Mouse (Mus musculus) layer of hippocampus, postnatal 14 days (tissue): ENCODE data around the gene Prss35. TPM values are rescaled to one million over a fixed set of nuclear protein-coding genes. Genes with fewer than 3 reads are reported as not detected.
A peak's percentile ranks its signal among the peaks of the same experiment; 100 is the strongest.

ENCODE experiments used
- DNase-seq, 2 experiments: peaks; one replicate each; pipeline ENCODE4 v3.0.0; 2021 to 2022; ENCODE audit warnings: low spot score in 2 of 2, mixed read lengths in 1 of 2
- long read RNA-seq, 2 experiments: library from polyadenylated mRNA; stranded (forward); transcript quantifications; one replicate each; pipeline ENCODE4 v2.0.0; 2021
- total RNA-seq, 2 experiments: library from RNA; stranded (reverse); gene quantifications; 2 replicates each; pipeline ENCODE4 v1.2.3; 2021

The Prss35 gene
- 10 to 100 TPM; 13.3 TPM for total RNA-seq
- long read RNA-seq, experiment 1, partial matches to known transcripts = 7 of 22 reads
- long read RNA-seq, experiment 1, other reads (novel, unspliced or antisense) = 12 of 22 reads
- long read RNA-seq, experiment 2, partial matches to known transcripts = 6 of 13 reads
- long read RNA-seq, experiment 2, other reads (novel, unspliced or antisense) = 6 of 13 reads

DNA sequence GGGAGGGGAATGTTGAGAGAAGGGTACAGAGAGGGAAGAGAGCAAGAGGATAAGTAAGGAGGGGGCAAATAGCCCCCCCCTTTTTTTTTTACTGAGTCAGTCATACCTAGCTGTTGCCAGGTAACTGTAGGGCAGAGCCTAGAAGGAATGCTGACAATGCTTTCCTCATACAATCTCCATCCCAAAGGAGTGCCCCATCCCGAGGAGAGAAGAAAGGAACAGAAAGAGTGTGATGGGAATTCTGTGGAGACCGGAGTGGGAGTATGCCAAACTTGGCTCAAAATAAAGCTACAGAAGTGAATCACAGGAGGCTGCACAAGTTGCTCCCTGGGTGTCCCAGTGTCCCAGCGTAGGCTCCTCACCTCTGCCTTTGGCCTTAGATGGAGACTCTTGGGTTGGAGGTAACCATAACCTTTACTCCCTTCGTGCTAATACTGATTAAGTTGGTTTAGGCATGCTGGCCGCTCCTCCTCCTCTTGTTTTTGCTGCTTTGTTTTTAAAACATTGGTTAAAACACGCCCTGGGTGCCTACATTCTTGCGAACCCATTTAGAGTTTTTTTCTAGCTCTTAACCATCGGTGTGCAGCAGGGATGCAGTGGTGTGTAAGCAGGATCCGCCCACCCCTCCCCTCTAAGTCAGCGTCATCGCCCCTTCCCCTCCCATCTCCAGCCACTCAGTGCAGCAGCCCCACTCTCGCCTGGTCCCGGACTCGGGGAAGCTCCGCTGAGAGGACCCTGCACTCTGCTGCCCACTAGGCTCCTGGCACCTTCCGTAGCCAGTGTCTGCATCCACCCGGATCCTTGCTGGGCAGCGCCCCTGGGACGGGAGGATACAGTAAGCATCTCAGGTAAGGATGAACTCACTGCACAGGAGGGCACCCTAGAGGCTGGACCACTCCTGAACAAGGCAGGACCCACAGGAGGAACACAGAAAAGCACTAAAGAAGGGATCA, at the start of gene Prss35:
TSS of gene Prss35 (plus strand) at position 691 of the 953 bp plus-strand sequence.
- no peak for DNase-seq

DNA sequence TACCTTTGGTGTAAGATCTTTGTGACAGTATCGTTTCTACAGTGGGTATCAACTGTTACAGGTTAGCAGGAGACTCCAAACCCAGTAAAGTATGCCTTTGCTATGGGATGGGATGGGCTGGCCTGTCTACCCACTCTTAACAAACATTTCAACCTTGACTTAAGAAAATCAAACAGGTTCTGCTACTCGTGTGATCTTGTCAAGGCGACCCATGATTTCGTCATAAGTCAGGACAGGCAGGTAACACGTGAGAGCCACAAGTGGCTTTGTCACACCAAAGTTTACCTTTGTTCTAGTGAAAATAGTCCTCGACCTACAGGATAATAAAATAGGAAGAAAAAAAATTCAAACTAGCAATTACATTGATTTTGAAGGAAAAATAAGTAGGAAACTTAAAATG, 49.5 kb upstream of the Prss35 start:
- no peak for DNase-seq

- no peak for DNase-seq
These were observed 48.8 kb upstream of the Prss35 start for GRCm38 (mm10) chr9:86694644-86695043.

DNA sequence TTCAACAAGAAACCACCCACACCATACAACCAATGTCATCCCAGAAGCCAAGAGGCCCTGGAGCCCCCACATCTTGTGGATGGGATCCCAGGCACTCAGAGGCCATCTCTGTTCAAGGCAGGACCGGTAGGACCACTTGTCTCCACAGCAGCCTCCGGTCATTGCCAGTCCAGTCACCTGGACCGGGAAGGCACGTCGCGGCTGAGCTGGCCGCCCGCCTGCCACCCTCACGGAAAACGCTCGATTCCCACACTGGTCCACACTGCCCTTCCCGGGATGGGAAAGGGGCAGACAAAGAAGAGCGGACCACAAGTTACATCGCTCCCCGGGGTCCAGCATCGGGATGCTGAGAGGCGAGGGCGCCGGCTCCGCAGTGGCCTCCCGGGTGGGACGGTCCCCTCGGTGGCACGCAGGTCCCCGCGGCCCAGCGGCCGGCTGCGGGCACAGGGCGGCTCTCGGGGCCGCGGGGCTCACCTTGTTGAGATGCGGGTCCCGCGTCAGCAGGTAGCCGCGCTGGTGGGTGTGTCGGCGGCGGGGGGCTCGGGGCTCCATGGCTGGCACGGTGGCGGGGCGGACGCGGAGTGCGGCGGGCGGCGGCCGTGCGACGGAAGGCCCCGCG, 48.1 kb upstream of the Prss35 start:
- peak in 1 of 2 experiments; percentile 35 for DNase-seq

DNA sequence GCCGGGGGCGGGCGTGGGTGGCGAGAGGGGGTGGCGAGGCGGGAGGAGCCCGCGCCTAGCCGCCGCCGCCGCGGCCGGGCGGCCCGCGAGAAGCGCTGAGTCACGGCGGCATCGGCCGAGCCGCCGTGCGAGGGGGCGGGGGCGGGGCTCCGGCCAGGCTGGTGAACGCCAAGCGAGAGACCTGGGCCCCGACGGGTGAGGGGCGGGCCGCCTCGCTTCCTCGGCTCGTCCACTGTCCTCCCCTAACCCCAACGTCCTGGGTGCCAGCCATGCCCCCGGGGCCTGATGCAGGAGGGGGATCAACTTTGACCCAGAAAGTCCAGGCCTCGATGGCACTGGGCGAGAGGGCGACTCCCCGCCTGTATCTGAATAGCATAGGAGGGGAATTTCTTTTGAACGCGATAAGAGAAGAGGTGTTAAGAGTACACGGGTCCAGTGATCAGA, 47.6 kb upstream of the Prss35 start, which contains the start of gene Me1:
TSS of gene Me1 (minus strand) at position 136 of the 444 bp plus-strand sequence.
- peak in 1 of 2 experiments; percentile 16 for DNase-seq

DNA sequence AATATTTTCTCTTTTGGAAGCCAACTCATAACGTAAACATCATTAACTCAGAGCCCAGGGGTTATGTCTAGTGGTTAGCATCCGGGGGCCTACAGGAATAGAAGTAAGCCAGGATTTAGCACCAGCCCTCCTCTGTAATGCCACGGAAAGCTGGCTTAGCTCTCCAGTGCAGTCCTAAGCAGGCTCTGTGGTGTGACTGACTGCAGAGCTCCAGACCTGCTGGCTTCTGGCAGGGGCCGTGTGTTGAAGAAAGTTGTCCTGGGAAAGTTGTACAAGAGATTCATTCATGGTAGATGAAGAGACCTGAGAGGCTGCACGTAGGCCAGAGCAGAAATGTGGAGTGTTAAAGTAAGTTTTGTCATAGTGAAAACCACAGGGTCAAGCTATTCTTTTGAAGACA, 42.2 kb upstream of the Prss35 start:
- DNase-seq = no peak

- DNase-seq = no peak
These were observed 41.6 kb upstream of the Prss35 start for GRCm38 (mm10) chr9:86701844-86702243.

DNA sequence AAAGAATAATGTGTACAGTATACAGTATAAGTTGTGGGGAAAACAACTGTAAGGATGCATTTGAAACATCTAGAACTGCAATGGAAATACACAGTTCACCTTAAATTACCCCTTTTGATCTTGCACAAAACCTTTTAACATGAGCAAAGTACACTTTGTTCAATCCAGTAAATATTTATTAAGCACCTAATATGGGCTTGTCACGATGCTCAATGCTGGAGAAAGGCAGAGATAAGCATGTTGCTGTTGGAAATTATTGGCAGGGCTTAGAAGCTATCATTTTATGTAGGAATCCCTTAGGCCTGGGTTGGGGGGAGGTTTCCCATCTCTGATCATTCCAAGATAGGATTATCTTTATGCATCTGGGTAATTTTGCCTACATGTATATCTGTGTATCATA, 36.0 kb upstream of the Prss35 start:
- no peak for DNase-seq

DNA sequence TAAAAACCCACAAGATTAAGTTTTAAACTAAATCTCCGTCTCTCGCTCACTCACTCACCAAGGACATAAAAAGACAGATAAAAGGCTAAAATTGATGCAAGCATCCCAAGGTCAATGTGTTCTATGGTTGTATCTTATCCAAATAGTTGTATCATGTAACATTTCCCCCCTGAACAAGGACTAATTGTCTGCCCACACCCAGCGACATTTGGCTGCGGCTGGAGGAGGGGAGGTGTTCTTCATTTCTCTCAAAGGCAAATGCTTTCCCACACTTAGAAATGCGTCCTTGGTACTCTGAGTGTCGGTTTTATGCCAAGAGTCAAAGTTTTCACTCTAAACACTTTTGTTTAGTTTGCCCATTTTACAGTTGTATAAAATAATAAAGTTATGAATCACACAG, 34.5 kb upstream of the Prss35 start:
- DNase-seq = no peak

DNA sequence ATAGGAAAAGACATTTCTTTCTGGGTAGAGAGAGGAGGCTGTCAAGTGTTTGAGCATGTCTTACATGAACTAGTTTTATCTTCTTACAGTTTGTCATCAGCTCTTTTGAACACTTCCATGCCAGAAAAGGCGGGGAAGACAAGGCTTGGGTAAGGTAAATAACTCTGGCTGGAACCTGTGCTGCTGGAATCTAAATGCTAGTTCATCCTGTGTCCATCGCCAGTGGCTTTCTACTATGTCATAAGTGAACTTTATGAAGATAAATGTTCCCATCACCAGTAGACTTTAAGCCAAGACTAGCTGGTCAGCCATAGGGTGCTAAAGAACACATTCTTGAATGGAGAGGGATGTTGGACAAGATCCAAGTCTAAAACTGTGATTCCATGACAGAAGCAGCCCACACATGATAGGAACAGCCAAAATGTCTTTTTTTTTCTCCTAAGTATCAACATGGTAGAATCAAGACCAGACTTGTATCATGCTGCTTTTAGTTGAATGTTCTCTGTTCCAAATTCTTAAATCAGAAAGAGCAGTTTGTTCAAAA, 33.3 kb upstream of the Prss35 start:
- no peak for DNase-seq

- DNase-seq = peak in 1 of 2 experiments; percentile 36
These were observed 30.8 kb upstream of the Prss35 start for GRCm38 (mm10) chr9:86712648-86713047.

DNA sequence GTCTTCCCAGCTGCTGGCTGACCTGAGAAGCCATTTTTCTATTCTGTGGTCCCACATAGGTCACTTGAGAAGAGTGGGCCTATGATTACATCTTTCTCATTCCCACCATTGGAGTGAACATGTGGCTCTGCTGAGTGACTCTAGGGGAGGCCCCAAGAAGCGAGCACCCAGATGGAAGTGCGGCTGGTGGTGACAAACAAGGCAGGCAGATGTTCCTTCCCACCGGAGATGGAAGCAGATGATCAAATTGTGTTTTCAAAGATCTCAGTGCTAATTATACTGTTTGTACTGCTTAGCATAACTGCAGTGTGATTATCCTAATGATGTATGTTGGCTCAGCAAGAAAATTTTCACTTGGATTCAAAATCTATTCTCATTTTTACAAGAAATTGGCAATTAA, 29.4 kb upstream of the Prss35 start:
- DNase-seq = peak; percentile 10 to 39

DNA sequence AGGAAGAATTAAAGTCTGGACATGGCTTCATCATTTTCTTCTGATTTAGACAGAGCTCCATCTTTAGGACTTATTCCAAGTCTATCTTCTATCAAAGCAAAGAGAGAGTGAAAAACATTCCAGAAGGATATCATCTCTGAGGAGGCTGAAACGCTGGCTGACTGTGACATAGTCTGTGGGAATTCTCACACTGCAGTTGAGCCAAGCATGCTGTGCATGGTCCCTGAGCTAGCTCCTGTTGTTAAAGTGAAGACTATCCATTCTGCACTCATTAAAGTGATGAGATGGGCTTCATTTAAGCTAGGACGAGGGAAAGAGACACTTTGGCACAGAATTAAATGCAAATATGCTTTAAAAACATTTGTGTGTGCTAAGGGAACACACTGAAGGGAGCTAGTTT, 26.9 kb upstream of the Prss35 start:
- DNase-seq = no peak

- no peak for DNase-seq
These were observed 26.3 kb upstream of the Prss35 start for GRCm38 (mm10) chr9:86717119-86717518.

GRCm38 (mm10) chr9:86720227-86720626, 23.2 kb upstream of the Prss35 start:
- DNase-seq = no peak

DNA sequence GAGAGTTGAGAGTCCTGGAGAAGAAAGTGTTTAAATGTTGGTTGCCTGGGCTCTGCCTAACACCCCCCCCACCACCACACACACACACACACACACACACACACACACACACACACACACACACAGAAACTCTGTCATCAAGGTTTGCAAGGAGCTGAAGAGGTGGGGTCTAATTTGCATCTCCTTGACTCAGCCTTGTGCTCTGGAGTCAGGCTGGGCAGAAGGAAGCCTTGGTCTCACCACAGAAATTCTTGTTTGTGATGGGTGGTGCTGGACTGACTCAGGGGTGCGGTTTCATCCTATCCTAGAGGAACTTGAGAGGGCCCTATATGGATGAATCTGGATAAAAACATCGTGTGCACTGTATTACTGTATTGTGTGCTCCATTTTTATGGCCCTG, 22.7 kb upstream of the Prss35 start:
- no peak for DNase-seq

DNA sequence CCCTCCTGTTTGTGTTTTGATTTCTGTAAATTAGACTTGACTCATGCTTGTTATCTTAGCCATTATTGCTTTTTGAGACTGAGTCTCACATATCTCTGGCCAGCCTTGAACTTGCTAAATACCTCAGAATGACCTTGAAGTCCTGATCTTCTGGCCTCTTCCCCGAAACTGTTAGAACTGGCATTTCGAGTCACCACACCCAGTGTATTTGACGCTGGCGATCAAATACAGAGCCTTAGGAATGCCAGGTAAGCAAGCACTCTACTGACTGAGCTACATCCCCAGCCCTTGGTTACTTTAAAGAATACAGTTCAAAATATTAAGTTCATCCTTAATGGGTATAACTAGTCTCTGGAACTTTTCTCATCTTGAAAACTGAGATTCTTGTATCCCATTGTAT, 18.4 kb upstream of the Prss35 start:
- no peak for DNase-seq

GRCm38 (mm10) chr9:86725604-86726380, 17.7 kb upstream of the Prss35 start:
- peak; percentile 15 to 29 for DNase-seq

DNA sequence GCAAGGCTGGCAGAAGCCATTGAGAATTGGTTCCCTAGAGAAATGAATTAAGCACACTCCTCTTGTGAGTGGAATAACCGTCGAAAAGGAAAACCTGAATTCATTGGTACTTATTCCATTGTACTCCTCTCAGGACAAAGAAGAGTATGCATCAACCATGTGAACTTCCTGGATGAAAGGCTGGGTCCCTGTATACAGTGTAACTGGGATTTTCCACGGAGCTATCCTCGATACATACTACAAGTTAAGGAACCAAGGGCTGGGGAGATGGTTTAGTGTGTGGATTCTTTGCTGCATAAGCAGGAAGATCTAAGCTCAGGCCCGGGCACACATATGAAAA, 17.1 kb upstream of the Prss35 start:
- DNase-seq = no peak

DNA sequence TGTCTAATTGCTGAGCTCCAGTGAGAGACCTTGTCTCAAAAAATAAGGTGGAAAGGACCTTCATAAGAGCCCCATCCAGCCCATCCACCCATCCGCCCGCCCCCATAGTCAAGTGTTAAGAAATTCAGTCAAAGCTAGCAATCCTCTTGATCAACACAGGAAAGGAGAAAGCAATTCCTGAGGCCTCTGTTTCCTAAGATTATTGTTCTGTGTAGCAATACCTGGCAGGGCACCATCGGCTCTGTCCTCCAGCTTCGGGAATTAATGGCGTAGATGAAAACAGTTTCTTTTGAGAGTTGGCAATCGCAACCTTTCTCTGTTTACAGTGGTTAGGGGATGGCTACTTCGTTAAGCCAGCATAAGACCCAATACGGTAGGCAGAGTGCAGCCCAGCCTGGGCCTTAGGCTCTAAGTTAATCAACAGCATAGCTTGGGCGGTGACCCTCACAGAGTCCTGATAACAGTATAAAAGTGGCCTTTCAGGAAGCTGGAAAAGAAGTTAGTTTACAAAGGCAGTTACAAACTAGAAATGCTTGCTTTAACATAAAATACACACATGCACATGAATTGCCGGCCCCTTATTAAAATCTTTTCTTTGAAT, 15.1 kb upstream of the Prss35 start:
- no peak for DNase-seq

DNA sequence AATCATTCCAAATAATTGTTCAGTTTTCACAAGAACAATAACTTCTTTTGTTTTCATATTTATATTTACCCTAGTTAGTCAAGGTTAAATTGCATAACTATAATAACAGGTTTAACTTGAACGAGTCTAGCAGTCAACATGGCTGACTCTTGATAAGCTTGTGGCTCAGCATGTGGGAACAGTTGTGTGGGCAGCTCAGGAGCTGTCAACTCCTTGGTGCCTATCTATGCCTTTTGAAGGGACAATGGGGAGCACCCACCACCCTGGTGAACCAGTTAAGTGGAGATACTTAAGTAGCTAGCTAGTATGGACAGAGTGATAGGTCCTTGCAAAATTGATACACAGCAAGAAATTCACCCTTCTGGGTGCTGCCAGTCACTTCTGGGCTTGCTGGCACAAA, 14.4 kb upstream of the Prss35 start:
- DNase-seq = no peak
